Mouse (Mus musculus): ENCODE measurements around the gene Vsnl1. TPM values are rescaled to one million over a fixed set of nuclear protein-coding genes. Genes with fewer than 3 reads are reported as not detected.

The Vsnl1 gene
- total RNA-seq (2012; rRNA removed) = not detected in 2 replicates
- polyA plus RNA-seq (2012; ENCODE audit: insufficient read depth in 1 of 2, insufficient read length in 2 of 2, low read depth in 1 of 2, low replicate concordance in 2 of 2, missing spikeins in 1 of 2) = not detected

- H3K4me3 ChIP-seq (ENCODE audit: control insufficient read depth in 1 of 2, insufficient read depth in 1 of 2, low read depth in 2 of 2, low read length in 2 of 2) = no peak within 1 kb of the TSS
- no peaks in the 10 kb centered on the region for H3K4me1 ChIP-seq (ENCODE audit: control insufficient read depth in 1 of 2, insufficient read depth in 2 of 2, low read length in 2 of 2)
- no peaks in the 10 kb centered on the region for H3K36me3 ChIP-seq (ENCODE audit: control insufficient read depth in 1 of 2, insufficient read depth in 2 of 2, low read length in 2 of 2)
- H3K27me3 ChIP-seq (ENCODE audit: control insufficient read depth in 1 of 2, insufficient read depth in 2 of 2, low read length in 2 of 2) = no peaks in the 10 kb centered on the region
- no peak within 1 kb of the TSS for H3K9ac ChIP-seq (ENCODE audit: control insufficient read depth, low read depth, low read length, poor library complexity, severe bottlenecking)
- DNase-seq (ENCODE audit: low read depth, low spot score) = no peak
- TF ChIP-seq ZC3H11A (IDR thresholded peaks at IDR 0.05; ENCODE audit: low read depth, low read length) (no peak), ELF1 (IDR thresholded peaks at IDR 0.05; ENCODE audit: low read depth, low read length) (no peak), MYB (IDR thresholded peaks at IDR 0.05; ENCODE audit: low read depth, low read length) (no peak)
- H3K9me3 ChIP-seq (replicated peaks; ENCODE audit: insufficient read depth, low read length) = no peaks in the 10 kb centered on the region
- H3K27ac ChIP-seq (ENCODE audit: control insufficient read depth, low read depth, low read length) = no peak within 1 kb of the TSS
- no peaks in the 10 kb centered on the region for H3K79me2 ChIP-seq (ENCODE audit: control insufficient read depth, insufficient read depth, low read length, poor library complexity)
Measured at GRCm38 (mm10) chr12:11436497-11437265, at the start of gene Vsnl1. TSS of gene Vsnl1 (minus strand) at chr12:11436613.

GRCm38 (mm10) chr12:11456632-11457031 lies 20.2 kb upstream of the Vsnl1 start:
- TF ChIP-seq JUND (IDR thresholded peaks at IDR 0.05; ENCODE audit: low read depth, low read length) = no peak
- no peaks in the 10 kb centered on the region for H3K9me3 ChIP-seq (replicated peaks; ENCODE audit: insufficient read depth, low read length)
- H3K27me3 ChIP-seq (ENCODE audit: control insufficient read depth in 1 of 2, insufficient read depth in 2 of 2, low read length in 2 of 2) = no peaks in the 10 kb centered on the region
- H3K9ac ChIP-seq (ENCODE audit: control insufficient read depth, low read depth, low read length, poor library complexity, severe bottlenecking) = no peak overlapping the region
- no peaks in the 10 kb centered on the region for H3K4me1 ChIP-seq (ENCODE audit: control insufficient read depth in 1 of 2, insufficient read depth in 2 of 2, low read length in 2 of 2)
- no peaks in the 10 kb centered on the region for H3K36me3 ChIP-seq (ENCODE audit: control insufficient read depth in 1 of 2, insufficient read depth in 2 of 2, low read length in 2 of 2)
- H3K79me2 ChIP-seq (ENCODE audit: control insufficient read depth, insufficient read depth, low read length, poor library complexity) = no peaks in the 10 kb centered on the region
- H3K4me3 ChIP-seq (ENCODE audit: control insufficient read depth in 1 of 2, insufficient read depth in 1 of 2, low read depth in 2 of 2, low read length in 2 of 2) = no peak overlapping the region
- DNase-seq (ENCODE audit: low read depth, low spot score) = no peak
- no peak overlapping the region for H3K27ac ChIP-seq (ENCODE audit: control insufficient read depth, low read depth, low read length)

- no peak for TF ChIP-seq BHLHE40 (IDR thresholded peaks at IDR 0.05; ENCODE audit: borderline replicate concordance, low read depth, low read length)
- TF ChIP-seq ETS1 (IDR thresholded peaks at IDR 0.05; ENCODE audit: low read depth, low read length) = no peak
- no peak for TF ChIP-seq GABPA (IDR thresholded peaks at IDR 0.05; ENCODE audit: low read depth, low read length)
- TF ChIP-seq SIN3A (IDR thresholded peaks at IDR 0.05; ENCODE audit: low read length) = no peak
- no peak for TF ChIP-seq TCF12 (IDR thresholded peaks at IDR 0.05; ENCODE audit: low read depth, low read length)
- no peak for TF ChIP-seq NELFE (IDR thresholded peaks at IDR 0.05; ENCODE audit: low read depth, low read length)
- no peak for TF ChIP-seq ZMIZ1 (IDR thresholded peaks at IDR 0.05; ENCODE audit: low read depth, low read length)
- TF ChIP-seq POLR2AphosphoS5 (IDR thresholded peaks at IDR 0.05; ENCODE audit: borderline replicate concordance, low read depth, low read length) = no peak
- H3K27me3 ChIP-seq (ENCODE audit: control insufficient read depth in 1 of 2, insufficient read depth in 2 of 2, low read length in 2 of 2) = no peaks in the 10 kb centered on the region
- H3K4me3 ChIP-seq (ENCODE audit: control insufficient read depth in 1 of 2, insufficient read depth in 1 of 2, low read depth in 2 of 2, low read length in 2 of 2) = no peak overlapping the region
- H3K36me3 ChIP-seq (ENCODE audit: control insufficient read depth in 1 of 2, insufficient read depth in 2 of 2, low read length in 2 of 2) = no peaks in the 10 kb centered on the region
- H3K27ac ChIP-seq (ENCODE audit: control insufficient read depth, low read depth, low read length) = no peak overlapping the region
- H3K9ac ChIP-seq (ENCODE audit: control insufficient read depth, low read depth, low read length, poor library complexity, severe bottlenecking) = no peak overlapping the region
- DNase-seq (ENCODE audit: low read depth, low spot score) = no peak
- H3K9me3 ChIP-seq (replicated peaks; ENCODE audit: insufficient read depth, low read length) = no peaks in the 10 kb centered on the region
- H3K79me2 ChIP-seq (ENCODE audit: control insufficient read depth, insufficient read depth, low read length, poor library complexity) = no peaks in the 10 kb centered on the region
- no peaks in the 10 kb centered on the region for H3K4me1 ChIP-seq (ENCODE audit: control insufficient read depth in 1 of 2, insufficient read depth in 2 of 2, low read length in 2 of 2)
Measured at GRCm38 (mm10) chr12:11456213-11456612, 19.8 kb upstream of the Vsnl1 start.
